Mouse (Mus musculus): Measurements from ENCODE around the gene Wdr43.

Gene Wdr43

DNA sequence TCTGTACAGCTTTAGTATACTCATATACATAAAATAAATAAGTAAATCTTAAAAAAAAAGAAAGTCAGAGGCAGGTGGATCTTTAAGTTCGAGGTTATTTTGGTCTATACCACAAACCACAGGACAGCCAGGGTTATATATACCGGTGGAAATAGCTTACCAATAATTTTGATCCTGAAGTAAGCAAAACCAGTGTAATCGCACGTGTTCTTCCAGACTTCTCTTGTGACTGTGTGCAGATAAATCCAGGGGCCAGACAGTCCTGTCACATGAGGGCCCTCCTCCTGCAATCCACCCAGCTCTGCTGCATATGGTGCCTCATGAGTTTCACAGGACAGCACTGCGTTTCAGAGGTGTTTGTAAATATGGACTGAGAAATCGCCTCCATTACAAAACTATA, 47.8 kb downstream of the Wdr43 start:
- no peak for DNase-seq (ENCODE audit: low spot score)

DNA sequence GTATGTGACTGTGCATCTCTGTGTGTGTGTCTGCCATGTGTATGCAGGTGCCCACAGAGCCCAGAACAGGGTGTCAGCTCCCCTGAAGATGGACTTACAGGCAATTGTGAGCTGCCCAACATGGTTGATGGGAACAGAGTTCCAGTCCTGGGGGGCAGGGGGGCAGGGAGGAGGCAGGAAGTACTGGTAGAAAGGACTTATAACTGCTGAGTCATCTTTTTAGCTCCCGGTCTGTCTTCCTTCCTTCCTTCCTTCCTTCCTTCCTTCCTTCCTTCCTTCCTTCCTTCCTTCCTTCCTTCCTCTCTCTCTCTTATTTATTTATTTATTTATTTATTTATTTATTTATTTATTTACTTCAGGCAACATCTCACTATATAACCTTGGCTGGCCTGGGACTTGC, 48.5 kb downstream of the Wdr43 start:
- DNase-seq (ENCODE audit: low spot score), result no peak

DNA sequence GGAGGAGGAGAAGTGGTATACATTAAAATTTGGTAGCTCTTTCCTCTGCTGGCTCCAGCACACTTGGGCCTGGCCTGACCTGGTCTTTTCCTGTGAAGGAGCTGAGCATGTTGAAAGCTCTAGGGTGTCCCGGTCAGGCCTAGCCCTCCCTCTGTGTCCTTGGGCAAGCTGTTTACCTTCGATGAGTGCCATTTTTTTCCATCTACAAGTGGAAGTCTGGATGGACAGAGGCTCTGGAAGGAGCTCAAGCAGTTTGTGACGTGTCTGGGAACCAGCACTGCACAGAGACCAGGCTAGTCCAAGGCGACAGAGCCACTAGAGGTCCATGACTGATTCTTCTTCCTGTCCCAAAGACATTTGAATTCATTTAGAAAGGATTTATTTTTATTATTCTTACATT, 49.5 kb downstream of the Wdr43 start:
- DNase-seq (ENCODE audit: low spot score), result no peak

DNA sequence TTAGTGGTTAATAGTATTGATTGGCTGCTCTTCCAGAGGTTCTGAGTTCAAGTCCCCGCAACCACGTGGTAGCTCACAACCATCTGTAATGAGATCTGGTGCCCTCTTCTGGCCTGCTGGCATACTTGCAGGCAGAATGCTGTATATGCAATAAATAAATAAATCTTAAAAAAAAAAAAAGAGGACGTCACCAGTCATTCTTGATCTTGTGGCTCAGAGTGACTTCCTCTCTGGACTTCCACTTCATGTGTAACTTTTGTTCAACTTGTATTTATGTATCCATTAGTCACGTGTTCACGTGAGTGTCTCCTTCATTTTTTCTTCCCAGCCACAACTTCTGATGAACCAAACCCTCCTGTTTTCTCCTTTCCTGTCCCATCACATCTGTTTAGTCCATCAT, 53.8 kb downstream of the Wdr43 start:
- DNase-seq (ENCODE audit: low spot score), result no peak

DNA sequence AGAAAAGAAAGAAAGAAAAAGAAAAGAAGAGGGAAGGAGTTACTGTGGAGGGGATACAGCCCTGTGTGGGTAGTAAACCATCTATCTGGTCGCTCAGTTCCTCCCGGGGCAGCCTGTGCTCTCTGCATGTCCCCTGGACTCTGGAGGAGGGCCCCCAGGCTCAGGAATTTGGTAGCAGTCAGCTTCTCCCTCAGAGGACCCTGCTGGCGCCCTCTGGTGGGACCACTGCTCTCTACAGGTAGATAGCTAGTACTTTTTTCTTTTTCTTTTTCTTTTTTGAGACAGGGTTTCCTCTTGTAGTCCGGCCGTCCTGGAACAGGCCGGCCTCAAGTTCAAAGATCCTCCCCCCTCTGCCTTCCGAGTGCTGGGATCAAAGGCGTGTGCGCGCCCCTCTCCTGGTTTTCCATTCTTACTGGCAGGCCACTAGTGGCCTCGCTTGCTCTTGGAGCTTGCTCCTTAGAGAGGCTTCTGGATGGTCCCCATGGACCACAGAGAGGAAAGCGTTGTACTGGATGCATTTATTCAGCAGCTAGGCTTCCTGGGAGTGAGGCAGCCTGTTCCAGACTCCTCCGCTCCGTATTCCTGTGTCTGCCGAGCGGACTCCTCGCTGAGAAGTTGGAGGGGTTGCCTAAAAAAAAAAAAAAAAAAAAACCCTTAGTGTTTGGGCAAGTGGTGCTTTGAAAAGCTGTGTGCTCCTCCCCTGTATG, 56.3 kb downstream of the Wdr43 start:
- peak; percentile 71 for DNase-seq (ENCODE audit: low spot score)

DNA sequence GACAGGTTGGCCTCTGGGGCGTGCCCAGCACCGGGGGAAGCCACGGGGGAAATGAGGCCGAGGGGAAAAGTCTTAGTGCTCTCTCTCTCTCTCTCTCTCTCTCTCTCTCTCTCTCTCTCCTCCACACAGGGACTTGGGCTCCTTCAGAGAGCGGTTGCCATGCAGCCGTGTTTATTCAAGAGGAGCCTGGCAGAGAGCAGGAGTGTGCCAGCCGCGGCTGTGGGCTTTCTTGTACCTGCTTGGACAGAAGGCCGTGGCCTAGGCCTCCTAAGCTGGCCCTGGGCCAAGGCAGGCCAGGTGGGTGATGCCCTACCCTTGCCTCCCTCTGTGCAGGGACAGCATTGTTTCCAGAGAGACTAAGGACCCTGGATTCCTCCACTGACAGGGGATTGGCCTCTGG, 57.4 kb downstream of the Wdr43 start, which contains the start of gene Togaram2:
TSS of gene Togaram2 (plus strand) at position 170 of the 400 bp plus-strand sequence.
- no peak for DNase-seq (ENCODE audit: low spot score)

DNA sequence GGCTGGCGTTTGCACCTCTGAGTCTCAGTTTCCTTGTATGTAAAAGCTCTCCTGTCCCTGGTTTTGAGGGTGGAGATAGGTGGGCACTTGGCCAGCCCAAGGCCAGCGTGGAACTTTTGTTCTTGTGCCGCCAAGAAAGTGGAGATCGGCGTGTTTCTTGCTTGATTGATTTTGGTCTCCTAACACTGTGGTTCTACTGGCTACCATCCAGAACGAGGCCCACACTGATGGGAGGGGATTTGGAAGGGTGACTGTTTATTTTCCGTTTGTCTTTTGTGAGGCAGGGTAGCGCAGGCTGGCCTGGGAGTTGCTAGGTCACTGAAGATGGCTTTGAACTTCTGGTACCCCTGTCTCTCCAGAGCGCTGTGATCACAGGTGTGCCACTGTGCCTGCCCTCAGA, 58.2 kb downstream of the Wdr43 start:
- no peak for DNase-seq (ENCODE audit: low spot score)

DNA sequence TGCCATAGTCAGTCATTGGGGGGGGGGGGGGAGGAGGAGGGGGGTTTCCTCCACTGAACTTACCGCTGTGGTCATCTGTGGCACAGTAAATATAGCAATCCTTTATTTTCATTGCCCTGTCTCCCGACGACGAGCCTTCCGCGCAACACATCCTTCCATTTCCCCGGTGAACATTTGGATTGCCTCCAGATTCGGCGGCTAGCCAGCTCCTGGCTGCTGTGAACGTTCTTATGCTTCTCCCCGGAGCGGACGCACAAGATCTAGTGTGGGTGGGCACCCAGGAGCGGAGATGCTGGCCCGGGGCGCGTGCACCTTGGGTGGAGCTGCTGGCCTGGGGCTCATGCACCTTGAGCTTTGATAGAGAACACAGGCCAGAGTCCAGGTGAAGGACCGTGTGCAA, 59.2 kb downstream of the Wdr43 start:
- no peak for DNase-seq (ENCODE audit: low spot score)

DNA sequence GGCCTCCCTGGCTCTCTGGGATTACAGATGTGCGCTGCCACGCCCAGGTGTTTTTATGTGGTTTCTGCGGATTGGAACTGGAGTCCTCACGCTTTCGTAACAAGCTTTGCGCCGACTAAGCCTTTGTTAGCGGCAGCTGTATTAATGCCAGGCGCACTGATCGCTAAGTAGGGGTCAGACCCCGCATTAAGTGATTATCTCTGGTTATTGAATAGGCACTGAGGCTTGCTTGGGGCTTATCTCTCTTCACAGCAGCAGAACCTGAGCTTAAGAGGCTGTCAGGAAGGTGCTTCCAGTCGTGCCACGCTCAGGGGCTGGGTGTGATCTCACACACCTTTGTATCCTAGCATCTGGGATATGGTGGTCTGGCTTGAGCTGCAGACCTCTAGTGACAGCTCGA, 66.0 kb downstream of the Wdr43 start:
- no peak for DNase-seq (ENCODE audit: low spot score)

DNA sequence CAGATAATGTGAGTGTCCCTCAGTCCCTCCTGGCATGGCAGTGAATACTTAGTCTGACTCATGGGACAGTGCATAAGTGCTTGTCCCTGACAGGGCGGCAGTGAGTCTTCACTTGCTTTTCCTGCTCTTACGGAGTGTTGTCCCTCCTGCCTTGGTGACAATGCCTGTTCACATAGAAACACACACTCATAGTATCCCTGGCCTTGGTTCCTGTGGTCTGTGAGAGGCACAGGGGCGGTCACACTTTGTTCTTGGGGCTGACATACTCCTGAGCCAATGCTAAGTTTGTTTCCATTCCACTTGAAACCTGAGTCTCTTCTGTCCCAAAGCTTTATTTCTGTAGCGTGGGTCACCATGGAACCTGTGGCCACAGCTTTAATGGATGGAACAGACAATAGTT, 66.7 kb downstream of the Wdr43 start:
- no peak for DNase-seq (ENCODE audit: low spot score)

DNA sequence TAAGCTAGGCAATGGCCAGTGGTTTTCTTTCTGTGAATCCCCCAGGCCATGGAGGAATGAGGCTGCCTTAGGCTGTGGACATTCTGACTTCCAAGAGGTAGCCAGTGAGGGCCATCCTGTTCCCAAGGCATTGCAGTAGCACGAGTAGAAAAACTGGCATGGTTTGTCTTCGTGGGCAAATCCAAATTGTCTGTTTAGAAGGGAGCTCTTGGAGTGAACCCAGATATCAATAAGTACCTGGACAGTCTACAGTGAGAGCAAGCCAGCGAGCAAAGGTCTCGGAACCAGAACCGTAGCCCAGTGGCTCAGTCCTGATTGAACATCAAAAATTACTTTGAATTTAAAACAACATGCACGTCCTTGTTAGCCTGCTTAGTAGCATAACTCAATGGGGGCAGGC, 67.6 kb downstream of the Wdr43 start:
- DNase-seq (ENCODE audit: low spot score), result no peak

DNA sequence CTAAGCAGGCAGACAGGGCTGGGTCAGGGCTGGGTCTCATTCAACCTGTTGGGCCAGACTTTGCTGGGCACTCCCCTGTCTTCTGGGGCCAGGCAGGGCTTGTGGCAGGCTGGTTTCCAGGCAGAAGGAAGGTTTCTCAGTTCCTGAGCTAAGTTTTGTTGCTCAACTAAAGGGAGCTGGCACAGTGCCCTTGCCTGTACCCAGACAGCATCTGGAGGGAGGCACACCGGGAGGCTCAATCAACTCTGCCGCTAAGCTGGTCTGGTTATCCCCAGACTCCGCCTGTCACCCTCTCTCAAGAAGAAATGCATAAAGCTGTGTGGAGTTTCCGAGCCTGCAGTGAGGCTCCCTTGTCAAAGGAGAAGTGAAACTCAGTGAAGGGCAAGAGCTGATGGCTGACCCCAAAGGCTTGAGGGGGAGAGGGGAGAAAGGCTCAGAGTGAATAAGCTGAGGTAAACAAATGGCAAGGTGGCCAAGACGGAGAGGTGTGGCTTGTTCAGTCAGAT, 68.5 kb downstream of the Wdr43 start:
- DNase-seq (ENCODE audit: low spot score), result no peak

DNA sequence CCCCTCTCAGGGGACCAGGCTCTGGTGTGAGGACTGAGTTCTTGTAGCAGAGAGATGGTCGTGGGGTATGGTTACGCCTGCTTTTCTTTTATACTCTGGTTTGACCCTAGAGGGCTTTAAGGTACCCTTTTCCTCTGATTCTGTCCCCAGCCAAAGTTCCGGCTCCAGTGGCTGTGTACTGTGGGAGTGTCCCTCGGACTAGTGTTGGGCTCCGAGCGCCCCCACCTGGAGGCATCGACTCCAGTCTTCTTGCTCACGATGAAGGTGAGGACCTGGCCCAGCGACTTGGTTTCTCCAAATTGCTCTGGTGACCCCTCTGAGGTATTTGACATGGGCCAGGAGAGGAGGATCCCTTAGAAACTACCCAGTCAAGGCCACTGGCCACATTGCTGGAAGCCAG, 71.7 kb downstream of the Wdr43 start:
- DNase-seq (ENCODE audit: low spot score), result no peak

DNA sequence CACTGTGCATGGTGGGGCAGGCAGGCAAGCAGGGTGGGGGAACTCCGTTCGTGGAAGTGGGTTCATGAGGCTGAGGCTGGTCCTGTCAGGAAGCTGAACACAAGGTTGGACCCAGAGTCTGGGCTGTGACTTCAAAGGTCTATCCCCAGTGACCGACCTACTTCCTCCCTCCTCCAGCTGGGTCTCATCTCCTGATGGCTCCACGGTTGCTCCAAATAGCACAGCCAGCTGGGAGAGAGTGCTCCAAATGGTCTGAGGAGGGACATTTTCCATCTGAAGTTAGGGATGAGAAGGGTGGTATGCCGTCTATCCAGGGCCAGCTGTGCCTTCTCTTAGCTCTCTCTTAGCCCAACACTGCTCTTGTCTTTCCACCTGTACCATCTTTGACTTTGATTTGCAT, 74.2 kb downstream of the Wdr43 start:
- DNase-seq (ENCODE audit: low spot score), result no peak

DNA sequence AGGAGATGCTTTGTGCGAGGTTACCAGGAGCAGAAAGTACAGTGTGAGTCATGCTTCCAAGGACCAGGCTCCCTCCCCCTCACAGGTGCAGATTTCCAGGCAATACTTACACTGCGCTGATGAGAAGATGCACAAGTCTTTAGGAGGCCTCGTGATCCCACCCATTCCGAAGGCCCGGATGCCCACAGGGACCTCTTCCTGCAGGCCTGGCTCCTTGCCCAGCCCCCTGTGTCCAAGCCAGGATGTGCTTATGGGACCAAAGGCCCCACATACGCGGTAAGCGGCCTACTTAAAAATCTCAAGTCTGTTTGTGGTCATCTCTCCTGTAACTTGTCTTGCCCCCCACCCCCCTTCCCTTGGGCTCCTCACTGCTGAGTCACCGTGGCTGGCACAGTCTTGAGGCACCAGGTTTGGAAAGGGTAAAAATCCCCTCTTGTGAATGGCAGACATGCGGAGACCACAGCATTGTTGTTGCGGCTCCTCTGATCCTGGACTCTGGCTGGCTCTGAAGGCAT, 75.7 kb downstream of the Wdr43 start:
- no peak for DNase-seq (ENCODE audit: low spot score)

DNA sequence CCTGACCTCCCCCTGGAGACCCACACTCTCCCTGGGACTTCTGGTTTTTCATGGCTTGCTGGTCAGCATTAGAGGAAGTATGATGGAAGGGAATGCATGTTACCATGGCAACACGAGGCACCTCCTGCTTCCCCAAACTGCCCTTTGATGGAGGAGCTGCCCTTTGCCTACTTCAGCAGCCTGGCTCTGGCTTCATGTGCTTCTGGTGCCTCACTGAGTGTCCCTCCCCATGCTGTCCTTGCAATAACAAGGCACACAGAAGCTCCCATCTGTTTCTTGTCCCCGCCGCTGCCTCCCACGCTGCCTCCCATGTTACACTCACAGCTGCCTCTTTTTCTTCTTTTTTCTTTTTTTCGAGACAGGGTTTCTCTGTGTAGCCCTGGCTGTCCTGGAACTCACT, 77.6 kb downstream of the Wdr43 start:
- peak; percentile 50 for DNase-seq (ENCODE audit: low spot score)

DNA sequence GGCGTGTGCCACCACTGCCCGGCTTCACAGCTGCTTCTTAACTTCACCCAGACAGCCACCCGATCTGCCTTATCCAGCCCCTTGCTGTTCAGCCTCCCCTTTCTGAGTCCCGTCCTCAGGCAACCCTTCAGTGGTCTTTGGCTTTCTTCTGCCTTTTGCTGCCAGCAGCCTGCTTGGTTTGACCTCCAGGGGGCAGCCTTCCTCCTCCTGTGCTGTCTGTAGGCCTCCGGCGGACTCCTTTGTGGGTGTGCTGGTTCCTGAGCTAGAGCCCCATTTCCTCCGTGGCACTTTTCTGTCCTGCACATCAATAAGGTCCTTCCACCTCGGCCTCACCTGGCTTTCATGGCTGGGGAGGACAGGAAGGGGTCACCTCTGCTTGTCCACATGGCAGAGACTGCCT, 78.1 kb downstream of the Wdr43 start:
- peak; percentile 52 for DNase-seq (ENCODE audit: low spot score)

DNA sequence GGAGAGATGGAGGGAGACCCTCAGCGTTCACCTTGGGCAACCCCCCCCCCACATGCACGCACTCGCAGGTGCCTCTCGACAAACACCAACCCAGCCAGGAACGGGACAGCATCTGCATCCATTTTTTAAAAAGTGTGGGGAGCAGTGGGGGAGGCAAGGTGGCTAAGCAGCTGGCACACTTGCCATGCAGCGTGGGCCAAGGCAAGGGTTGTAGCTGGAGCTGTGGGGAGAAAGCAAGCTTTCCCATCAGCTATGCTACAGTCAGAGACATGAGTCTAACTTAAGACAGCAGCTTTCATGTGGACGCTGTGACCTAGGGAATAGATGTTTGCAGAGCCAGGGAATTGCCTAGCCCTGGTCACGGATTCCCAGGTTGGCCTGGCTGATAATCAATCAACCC, 79.5 kb downstream of the Wdr43 start:
- DNase-seq (ENCODE audit: low spot score), result no peak

DNA sequence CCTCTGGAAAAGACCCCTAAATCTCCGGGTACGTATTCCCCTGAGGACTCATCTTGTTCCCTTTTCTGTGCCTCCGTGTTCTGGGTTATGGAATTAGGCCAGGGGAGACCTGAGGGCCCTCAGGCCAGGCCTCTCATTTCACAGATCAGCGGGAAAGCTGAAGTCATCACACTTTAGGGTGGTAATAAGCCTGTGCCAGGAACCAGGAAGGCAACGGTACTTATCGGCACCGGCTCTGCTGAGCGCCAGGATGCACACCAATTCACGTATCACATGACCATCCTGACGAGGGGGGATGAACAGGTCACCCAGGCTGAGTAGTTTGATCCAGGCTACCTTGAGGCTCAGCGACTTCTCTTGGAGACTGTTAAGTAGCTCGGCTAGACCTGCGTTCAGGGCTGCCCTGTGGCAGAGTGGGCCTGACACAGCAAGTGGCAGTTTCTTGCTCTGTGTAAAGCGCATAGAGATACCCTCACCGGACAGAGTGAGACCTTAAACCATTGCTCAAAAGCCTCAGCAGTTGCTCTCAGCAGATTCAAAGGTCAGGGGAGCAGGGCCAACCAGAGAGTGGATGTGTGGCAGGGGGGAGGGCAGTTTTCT, 80.1 kb downstream of the Wdr43 start:
- no peak for DNase-seq (ENCODE audit: low spot score)

DNA sequence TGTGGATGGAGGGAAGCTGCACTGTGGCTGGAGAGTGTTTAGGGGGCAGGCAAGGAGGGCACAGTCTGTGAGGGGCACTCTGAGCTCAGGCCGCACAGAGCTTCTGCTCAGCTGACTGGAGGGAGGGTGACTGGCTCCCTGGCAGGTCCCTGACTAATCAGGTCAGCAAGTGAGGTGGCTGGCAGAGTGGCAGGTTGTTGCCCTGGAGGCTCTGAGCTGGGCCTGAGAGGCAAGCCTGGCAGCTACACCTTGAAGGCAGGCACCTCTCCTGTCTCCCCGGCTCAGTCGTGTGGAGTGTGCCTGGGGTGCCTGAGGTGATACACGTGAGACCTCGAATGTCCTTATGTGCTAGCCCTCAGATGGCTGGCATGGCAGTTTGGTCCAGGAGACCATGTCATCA, 80.7 kb downstream of the Wdr43 start:
- DNase-seq (ENCODE audit: low spot score), result no peak

DNA sequence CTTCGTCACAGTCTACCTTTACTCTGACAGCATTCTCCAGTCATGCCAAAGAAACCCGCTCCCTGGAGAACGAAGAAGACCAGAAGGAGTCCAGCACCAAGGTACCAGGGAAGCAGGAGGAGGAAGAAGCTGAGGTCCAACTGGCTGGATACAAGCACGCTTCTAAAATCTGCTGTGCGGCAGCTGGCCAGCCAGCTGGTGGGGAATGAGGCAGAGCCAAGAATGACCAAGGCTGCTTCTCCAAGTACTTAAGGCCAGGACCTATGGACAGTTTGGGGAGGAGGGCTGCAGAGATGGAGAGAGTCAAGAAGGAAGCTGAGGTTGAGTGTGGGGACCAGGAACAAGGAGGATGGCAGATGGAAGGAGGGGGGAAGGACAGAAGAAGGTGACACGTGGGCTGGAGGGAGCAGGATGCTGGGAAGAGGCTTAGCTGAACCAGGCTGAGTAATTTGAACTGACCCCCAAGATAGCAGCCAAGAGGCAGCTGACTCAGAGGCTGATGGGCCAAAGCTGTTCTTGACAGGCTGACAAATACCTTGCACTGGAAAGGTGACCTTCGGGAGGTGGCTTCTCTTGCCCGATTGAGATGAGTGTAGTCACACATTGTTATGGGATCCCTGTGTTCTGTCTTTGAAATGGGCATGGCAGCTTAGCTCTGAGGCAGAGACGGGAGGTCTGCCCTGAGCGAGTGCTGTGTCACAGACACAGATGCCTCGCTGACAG, 82.4 kb downstream of the Wdr43 start:
- no peak for DNase-seq (ENCODE audit: low spot score)

DNA sequence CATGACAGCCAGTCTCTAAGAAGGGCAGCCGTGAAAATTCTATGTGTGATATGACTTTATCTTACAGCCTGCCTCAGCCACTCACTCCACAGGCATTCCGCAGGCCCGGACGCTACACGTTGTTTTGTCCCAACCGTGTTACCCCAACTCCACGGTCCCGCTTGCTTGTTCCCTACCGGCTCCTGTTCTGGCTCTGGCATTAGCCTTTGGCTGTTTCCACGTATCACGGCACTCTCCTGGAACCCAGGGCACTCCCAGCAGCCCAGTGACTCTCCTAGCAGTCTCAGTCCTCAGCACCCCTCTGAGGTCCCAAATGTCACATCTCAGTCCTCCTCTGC, 82.9 kb downstream of the Wdr43 start:
- DNase-seq (ENCODE audit: low spot score), result no peak

DNA sequence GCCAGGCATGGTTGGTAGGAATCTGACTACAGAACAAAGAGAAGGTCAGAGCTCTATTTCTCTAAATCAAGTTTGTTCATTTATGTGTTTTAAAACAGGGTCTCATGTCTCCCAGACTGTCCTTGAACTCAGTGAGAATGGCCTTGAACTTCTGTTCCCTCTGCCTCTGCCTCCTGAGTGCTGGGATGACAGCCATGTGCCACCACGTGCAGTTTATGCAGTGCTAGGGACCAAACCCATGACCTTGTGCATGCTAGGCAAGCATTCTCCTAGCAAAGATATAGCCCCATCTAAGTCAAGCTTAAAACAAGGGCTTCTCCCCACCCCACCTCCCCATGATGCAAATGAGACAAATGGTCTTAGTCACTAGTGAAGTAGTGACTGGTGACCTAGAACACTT, 89.4 kb downstream of the Wdr43 start:
- DNase-seq (ENCODE audit: low spot score), result no peak
